Mouse (Mus musculus) heart, adult 2 months (tissue): ENCODE data around the gene Msh6. TPM values are rescaled to one million over a fixed set of nuclear protein-coding genes. Genes with fewer than 3 reads are reported as not detected.
"Not testable (repeated sequence)": the region's sequence is repeated elsewhere in the genome, so short reads cannot be mapped to it uniquely, and the experiment has no call there.

Experiments used
- DNase-seq, 2 experiments: peaks; one replicate each; pipeline ENCODE4 v3.0.0; 2021
- H3K27ac ChIP-seq: fragments of 200-600 bp; 2 replicates; pipeline ENCODE4 v1.8.1; 2022
- H3K27me3 ChIP-seq: fragments of 200-500 bp; 2 replicates; pipeline ENCODE4 v1.6.1; 2012; ENCODE audit warnings: mild to moderate bottlenecking, low read length, inconsistent platforms, mixed read lengths; ENCODE audit not compliant: control insufficient read depth, insufficient read depth
- H3K36me3 ChIP-seq: fragments of 200-500 bp; 2 replicates; pipeline ENCODE4 v1.6.1; 2012; ENCODE audit warnings: low read length, inconsistent platforms; ENCODE audit not compliant: control insufficient read depth, insufficient read depth
- H3K4me1 ChIP-seq: fragments of 200-500 bp; 2 replicates; pipeline ENCODE4 v1.6.1; 2011; ENCODE audit warnings: low read length; ENCODE audit not compliant: control insufficient read depth, insufficient read depth
- H3K4me3 ChIP-seq: fragments of 200-600 bp; 2 replicates; pipeline ENCODE4 v1.8.1; 2022
- H3K79me2 ChIP-seq: fragments of 200-500 bp; replicated peaks from 2 replicates; pipeline ENCODE4 v1.6.1; 2012; ENCODE audit warnings: mild to moderate bottlenecking, inconsistent platforms, low read length, moderate library complexity, mixed read lengths; ENCODE audit not compliant: control insufficient read depth, insufficient read depth
- H3K9ac ChIP-seq: fragments of 200-500 bp; 2 replicates; pipeline ENCODE4 v1.6.1; 2012; ENCODE audit warnings: low read depth, mild to moderate bottlenecking, control low read depth, inconsistent platforms, low read length, mixed read lengths
- CTCF ChIP-seq: fragments of 200-600 bp; IDR thresholded peaks from 2 replicates; pipeline ENCODE4 v1.8.1; 2022; ENCODE audit warnings: antibody characterized with exemption, mild to moderate bottlenecking, moderate library complexity
- EP300 ChIP-seq: fragments of 200-500 bp; IDR thresholded peaks from 2 replicates; pipeline ENCODE4 v1.6.1; 2011; ENCODE audit warnings: low read depth, low read length, control low read depth; ENCODE audit not compliant: insufficient read depth
- POLR2A ChIP-seq: fragments of 200-500 bp; IDR thresholded peaks from 2 replicates; pipeline ENCODE4 v1.6.1; 2011; ENCODE audit warnings: mild to moderate bottlenecking, low read depth, low read length, control low read depth; ENCODE audit not compliant: insufficient read depth
- WGBS: fragments of 180-500 bp; shearing (Covaris S2); methylation state at CpG from one replicate; pipeline ENCODE4 v1.1.7; 2018; 5-methylcytosine and 5-hydroxymethylcytosine counted together
- intact Hi-C: fragments of 180-260 bp; cut with DNase I; formaldehyde crosslinking; loops from one replicate; pipeline ENCODE4 v1.15.1; 2025
- polyA plus RNA-seq: library from polyadenylated mRNA; depleted of rRNA; stranded (reverse); fragments of >200 nt; gene quantifications from 2 replicates; pipeline ENCODE4 v1.2.3, GENCODE M21; 2012
- total RNA-seq, 2 experiments: library from RNA; stranded (reverse); gene quantifications; 2 replicates each; pipeline ENCODE4 v1.2.3; 2021

Msh6 gene
- total and polyA plus RNA-seq, 3 experiments = 1.5 to 8.6 (median 8.2) TPM

DNA sequence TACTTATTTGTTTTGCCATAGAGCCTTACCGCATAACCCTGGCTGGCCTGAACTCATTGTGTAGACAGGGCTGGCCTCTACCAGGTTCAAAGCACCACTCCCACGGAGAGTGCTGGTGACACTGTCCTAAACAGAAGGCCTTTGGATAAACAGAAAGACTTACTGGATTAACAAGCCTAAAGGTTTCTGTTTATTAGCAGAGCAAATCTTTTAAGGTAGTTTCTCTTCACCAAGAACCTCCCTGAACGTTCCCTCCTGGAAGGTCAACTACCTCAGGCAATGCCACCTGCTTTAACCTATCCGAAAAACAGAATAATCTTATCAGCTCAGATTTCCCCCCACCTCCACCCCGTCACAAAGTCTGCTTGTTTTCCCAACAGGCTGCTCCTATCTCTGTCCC lies 2.0 kb upstream of the Msh6 start:
- Histone ChIP-seq H3K4me1 (peaks cover 1% of the 10 kb centered on the region; the same call in 1 of the 2 replicates), H3K9ac (no peak overlapping the region), H3K27me3 (no peaks in the 10 kb centered on the region), H3K27ac (no peak overlapping the region), H3K36me3 (no peaks in the 10 kb centered on the region), H3K79me2 (peaks cover 1% of the 10 kb centered on the region; the same call in 1 of the 2 replicates), H3K4me3 (no peak overlapping the region)
- TF ChIP-seq EP300 (no peak), CTCF (no peak), POLR2A (no peak)
- WGBS = 73% methylated on average over 5 of the region's 5 CpGs
- intact Hi-C loops = no loop called here
- no peak for DNase-seq

DNA sequence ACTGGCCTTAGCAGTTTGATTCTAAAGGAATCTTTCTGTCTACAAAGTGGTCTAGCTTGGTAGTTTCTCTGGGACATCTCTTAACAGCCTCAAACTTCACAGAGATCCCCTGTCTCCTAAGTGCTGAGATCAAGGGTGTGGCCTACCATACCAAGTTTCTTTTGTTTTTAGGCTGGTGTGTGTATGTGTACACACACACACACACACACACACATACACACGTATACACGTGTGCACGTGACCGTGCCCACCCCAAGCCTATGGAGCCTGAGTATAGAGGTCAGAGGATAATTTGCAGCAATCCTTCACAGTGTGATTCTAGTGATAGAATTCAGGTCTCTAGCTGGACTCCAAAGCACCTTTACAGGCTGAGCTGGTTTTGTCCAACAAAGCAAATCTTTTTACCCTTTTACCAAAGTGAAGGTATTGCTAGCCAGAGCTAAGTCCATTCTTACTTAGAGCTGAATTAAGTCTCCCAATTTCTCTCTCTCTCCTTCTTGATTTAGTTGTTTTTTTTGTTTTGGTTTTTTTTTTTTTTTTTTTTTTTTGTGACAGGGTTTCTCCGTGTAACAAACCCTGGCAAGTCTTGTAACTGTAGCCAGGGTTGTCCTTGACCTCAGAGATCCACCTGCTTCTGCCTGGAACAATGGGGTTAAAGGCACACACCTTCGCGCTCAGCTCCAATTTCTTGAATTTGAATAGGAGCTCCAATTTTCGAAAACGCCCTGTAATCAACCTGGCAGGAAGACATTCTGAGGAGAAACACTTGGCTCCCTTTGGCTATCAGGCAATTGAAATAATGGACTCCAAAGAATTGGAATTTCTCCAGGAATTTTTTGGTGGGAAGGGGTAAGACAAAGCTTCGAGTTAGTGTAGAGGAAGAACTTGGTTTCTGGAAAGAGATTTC lies 1.3 kb upstream of the Msh6 start:
- WGBS = 68% methylated on average over 10 of the region's 10 CpGs

DNA sequence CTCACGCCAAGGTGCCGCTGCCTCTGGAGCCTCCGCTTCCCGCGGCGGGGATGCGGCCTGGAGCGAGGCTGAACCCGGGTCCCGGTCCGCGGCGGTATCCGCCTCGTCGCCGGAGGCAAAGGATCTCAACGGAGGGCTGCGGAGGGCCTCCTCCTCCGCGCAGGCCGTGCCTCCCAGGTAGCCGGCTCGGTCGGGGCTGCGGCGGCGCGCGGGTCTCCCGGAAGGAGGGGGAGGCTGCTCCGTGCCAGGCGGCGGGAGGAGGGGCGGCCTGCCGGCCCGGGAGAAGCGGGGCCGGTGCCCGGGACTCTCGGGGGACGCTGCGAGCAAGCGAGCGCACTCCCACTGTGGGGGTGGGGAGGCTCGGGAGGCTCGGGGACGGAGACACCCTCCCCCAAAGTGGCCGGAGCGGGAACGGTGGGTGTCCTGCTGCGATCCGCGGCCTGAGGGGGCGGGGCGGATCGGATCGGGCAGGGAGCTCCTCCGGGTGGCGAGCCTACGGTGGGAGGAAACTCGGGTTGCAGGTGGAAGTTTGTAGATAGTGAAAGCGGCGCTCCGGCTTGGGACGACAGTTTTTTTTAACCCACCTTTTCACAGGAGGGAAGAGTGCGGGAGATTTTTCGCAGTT lies 479 bp downstream of the Msh6 start:
- under 1% methylated on average over 62 of the region's 68 CpGs for WGBS
- no peak for DNase-seq
- intact Hi-C loops = loop anchor here (5.0 kb wide), 2 partner anchors 92 to 277 kb away; partner anchors contain the start of gene Fbxo11

More for the DNA sequence above, 1.3 kb upstream of the Msh6 start:
- Histone ChIP-seq H3K79me2 (peaks cover 1% of the 10 kb centered on the region; the same call in 1 of the 2 replicates), H3K4me3 (no peak overlapping the region), H3K27me3 (no peaks in the 10 kb centered on the region), H3K9ac (no peak overlapping the region), H3K4me1 (peaks cover 1% of the 10 kb centered on the region; the same call in 1 of the 2 replicates), H3K27ac (no peak overlapping the region), H3K36me3 (no peaks in the 10 kb centered on the region)
- no peak for DNase-seq
- intact Hi-C loops = no loop called here
- TF ChIP-seq EP300 = no peak
- TF ChIP-seq POLR2A = no peak
- TF ChIP-seq CTCF = no peak

DNA sequence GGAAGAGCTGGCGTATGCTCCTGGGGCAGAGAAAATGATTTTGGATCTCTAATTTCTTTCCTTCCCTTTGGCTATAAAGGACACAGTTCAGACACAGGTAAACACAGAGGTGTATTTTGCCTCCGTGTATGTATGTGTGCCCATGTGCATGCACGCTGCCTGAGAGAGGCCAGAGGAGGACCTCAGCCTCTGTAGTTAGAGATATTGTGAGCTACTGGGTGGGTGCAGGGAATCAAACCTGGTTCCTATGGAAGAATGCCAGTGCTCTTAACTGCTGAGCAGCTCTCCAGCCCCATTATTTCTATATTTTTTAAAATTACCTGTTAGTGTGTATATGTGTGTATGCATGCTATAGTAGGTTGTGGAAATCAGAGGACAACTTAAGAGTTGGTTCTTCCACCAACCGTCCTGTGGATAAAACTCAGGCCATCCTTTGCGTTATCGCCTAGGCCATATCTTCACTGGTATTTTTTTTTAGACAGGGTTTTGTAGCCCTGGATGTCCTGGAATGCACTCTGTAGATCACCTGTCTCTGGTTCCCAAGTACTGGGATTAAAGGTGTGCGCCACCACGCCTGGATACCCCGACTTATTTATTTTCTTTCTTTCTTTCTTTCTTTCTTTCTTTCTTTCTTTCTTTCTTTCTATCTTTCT lies 1.4 kb downstream of the Msh6 start:
- no peak overlapping the region; the same call in 1 of the 2 replicates for H3K27ac ChIP-seq
- H3K27me3 ChIP-seq = no peaks in the 10 kb centered on the region
- no peaks in the 10 kb centered on the region for H3K36me3 ChIP-seq
- H3K9ac ChIP-seq = no peak overlapping the region
- no peak for DNase-seq
- H3K4me1 ChIP-seq = peaks cover 1% of the 10 kb centered on the region; the same call in 1 of the 2 replicates
- peak overlapping the region; percentile 99; the same call in 1 of the 2 replicates for H3K4me3 ChIP-seq
- H3K79me2 ChIP-seq = peaks cover 1% of the 10 kb centered on the region; the same call in 1 of the 2 replicates
- intact Hi-C loops = loop anchor here (5.0 kb wide), 2 partner anchors 91 to 276 kb away; partner anchors contain the start of gene Fbxo11
- TF ChIP-seq EP300 (no peak), CTCF (no peak), POLR2A (no peak)
- WGBS = 80% methylated on average over 9 of the region's 9 CpGs

More for the DNA sequence above, 479 bp downstream of the Msh6 start:
- TF ChIP-seq CTCF = no peak
- no peak for TF ChIP-seq POLR2A
- no peak for TF ChIP-seq EP300
- Histone ChIP-seq H3K4me1 (peaks cover 1% of the 10 kb centered on the region; the same call in 1 of the 2 replicates), H3K36me3 (no peaks in the 10 kb centered on the region), H3K27me3 (no peaks in the 10 kb centered on the region), H3K79me2 (peaks cover 1% of the 10 kb centered on the region; the same call in 1 of the 2 replicates), H3K27ac (peak overlapping the region; percentile 81), H3K9ac (peak overlapping the region; percentile 85), H3K4me3 (peak overlapping the region; percentile 99)

DNA sequence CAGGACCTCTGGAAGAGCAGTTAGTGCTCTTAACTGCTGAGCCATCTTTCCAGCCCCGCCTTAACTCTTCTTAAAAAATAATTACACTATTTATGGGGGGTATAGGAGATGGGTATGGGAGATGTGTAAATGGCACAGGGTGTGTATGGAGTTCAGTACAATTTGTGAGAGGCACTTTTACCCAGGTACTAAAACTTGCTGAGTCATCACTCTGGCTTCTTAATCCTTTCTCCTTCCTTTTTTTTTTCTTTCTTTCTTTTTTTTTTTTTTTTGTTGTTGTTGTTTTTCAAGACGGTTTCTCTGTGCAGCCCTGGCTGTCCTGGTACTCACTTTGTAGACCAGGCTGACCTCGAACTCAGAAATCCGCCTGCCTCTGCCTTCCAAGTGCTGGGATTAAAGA lies 2.1 kb downstream of the Msh6 start:
- H3K9ac ChIP-seq, H3K27me3 ChIP-seq, H3K4me1 ChIP-seq, H3K27ac ChIP-seq, H3K79me2 ChIP-seq, H3K4me3 ChIP-seq, DNase-seq, H3K36me3 ChIP-seq: not testable (repeated sequence)
- 90% methylated on average over 4 of the region's 4 CpGs for WGBS
- intact Hi-C loops = loop anchor here (5.0 kb wide), 2 partner anchors 90 to 275 kb away; partner anchors contain the start of gene Fbxo11

DNA sequence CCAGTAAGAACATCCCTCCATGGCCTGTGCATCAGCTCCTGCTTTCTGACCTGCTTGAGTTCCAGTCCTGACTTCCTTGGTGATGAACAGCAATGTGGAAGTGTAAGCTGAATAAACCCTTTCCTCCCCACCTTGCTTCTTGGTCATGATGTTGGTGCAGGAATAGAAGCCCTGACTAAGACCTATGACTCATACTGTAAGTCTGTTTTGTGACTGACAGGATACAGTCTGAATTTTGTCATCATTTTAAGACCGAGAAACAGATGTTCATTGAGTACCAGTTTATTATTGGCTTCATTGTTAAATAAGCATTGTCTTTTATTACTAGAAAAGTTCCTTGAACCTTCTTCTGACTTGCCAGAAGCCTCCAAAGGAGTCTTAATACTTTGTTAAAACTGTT lies 4.8 kb downstream of the Msh6 start:
- not testable (repeated sequence) for H3K4me1 ChIP-seq, H3K9ac ChIP-seq, H3K4me3 ChIP-seq, H3K36me3 ChIP-seq, H3K27me3 ChIP-seq, H3K79me2 ChIP-seq, DNase-seq, H3K27ac ChIP-seq
- WGBS = 30% methylated on average over 1 of the region's 1 CpGs
- intact Hi-C loops = loop anchor here (5.0 kb wide), 2 partner anchors 88 to 273 kb away; partner anchors contain the start of gene Fbxo11
